Mouse (Mus musculus) forebrain, embryonic 16.5 days (tissue): Measurements from ENCODE around the gene Cdk2ap2. TPM values are rescaled to one million over a fixed set of nuclear protein-coding genes. Genes with fewer than 3 reads are reported as not detected.

Experiments used
- ATAC-seq: fragments of 200-750 bp; cut with Nextera tagmentation; 2 replicates; pipeline ENCODE4 v1.8.0; 2017; ENCODE audit warnings: mild to moderate bottlenecking, moderate library complexity
- H3K27ac ChIP-seq: fragments of 300-500 bp; sonication (generic); 2 replicates; pipeline ENCODE4 v1.5.1; 2014; ENCODE audit warnings: low read length, control low read depth
- H3K27me3 ChIP-seq: fragments of 300-500 bp; sonication (generic); replicated peaks from 2 replicates; pipeline ENCODE4 v1.6.1; 2014; ENCODE audit warnings: low read length; ENCODE audit not compliant: control insufficient read depth, insufficient read depth
- H3K36me3 ChIP-seq: fragments of 300-500 bp; sonication (generic); 2 replicates; pipeline ENCODE4 v1.6.1; 2014; ENCODE audit not compliant: control insufficient read depth, insufficient read depth
- H3K4me1 ChIP-seq: fragments of 300-500 bp; sonication (generic); replicated peaks from 2 replicates; pipeline ENCODE4 v1.6.1; 2014; ENCODE audit warnings: low read length; ENCODE audit not compliant: control insufficient read depth, insufficient read depth
- H3K4me2 ChIP-seq: fragments of 300-500 bp; sonication (generic); 2 replicates; pipeline ENCODE4 v1.6.1; 2014; ENCODE audit warnings: mild to moderate bottlenecking, low read length, control low read depth
- H3K4me3 ChIP-seq: fragments of 300-500 bp; sonication (generic); replicated peaks from 2 replicates; pipeline ENCODE4 v1.5.1; 2014; ENCODE audit warnings: mild to moderate bottlenecking, low read length, control low read depth
- H3K9ac ChIP-seq: fragments of 300-500 bp; sonication (generic); replicated peaks from 2 replicates; pipeline ENCODE4 v1.6.1; 2014; ENCODE audit warnings: low read depth, low read length, control low read depth
- H3K9me3 ChIP-seq: fragments of 300-500 bp; sonication (generic); 2 replicates; pipeline ENCODE4 v1.6.1; 2016; ENCODE audit warnings: low read length; ENCODE audit not compliant: control insufficient read depth
- WGBS: fragments of 180-500 bp; shearing (Covaris S2); extraction: QIAGEN DNeasy Blood & Tissue Kit; methylation state at CpG from one replicate; pipeline ENCODE4 v1.1.7; 2014; 5-methylcytosine and 5-hydroxymethylcytosine counted together
- polyA plus RNA-seq: library from polyadenylated mRNA; unstranded; fragments of >200 nt; fragmentation: Nextera tagmentation; extraction: Ambion mirVana; gene quantifications from 2 replicates; pipeline ENCODE4 v1.2.1, GENCODE M21; 2015

Gene Cdk2ap2
- polyA plus RNA-seq, 1 experiment from 2014 or later, result 80.3 TPM

DNA sequence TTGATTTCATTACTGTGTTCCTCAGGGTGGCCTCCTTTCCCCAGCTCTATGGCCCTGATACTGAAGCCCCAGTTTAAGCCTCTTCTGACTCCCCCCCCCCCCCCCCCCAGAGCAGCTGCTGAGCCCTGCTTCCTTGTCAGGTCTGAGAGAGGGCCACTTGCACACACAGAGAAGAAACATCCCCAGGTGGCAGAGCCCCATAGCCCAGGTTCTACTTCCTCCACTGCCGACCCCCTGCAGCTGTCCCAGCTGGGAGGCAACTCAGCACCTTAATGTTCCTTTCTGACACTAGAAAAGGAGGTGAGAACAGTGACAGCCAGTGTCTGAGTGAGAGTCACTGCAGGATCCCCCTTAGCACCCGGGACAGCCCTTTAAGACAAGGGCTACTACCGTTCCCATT lies 6.8 kb downstream of the Cdk2ap2 start:
- peaks cover 6% of the 10 kb centered on the region for H3K27me3 ChIP-seq
- H3K9me3 ChIP-seq, result no peaks in the 10 kb centered on the region
- no peak for ATAC-seq
- H3K9ac ChIP-seq, result no peak overlapping the region
- H3K4me1 ChIP-seq, result peaks cover 28% of the 10 kb centered on the region
- no peaks in the 10 kb centered on the region for H3K36me3 ChIP-seq
- no peak overlapping the region for H3K4me3 ChIP-seq
- no peak overlapping the region for H3K4me2 ChIP-seq
- WGBS, result 81% methylated on average over 3 of the region's 3 CpGs
- H3K27ac ChIP-seq, result no peak overlapping the region

DNA sequence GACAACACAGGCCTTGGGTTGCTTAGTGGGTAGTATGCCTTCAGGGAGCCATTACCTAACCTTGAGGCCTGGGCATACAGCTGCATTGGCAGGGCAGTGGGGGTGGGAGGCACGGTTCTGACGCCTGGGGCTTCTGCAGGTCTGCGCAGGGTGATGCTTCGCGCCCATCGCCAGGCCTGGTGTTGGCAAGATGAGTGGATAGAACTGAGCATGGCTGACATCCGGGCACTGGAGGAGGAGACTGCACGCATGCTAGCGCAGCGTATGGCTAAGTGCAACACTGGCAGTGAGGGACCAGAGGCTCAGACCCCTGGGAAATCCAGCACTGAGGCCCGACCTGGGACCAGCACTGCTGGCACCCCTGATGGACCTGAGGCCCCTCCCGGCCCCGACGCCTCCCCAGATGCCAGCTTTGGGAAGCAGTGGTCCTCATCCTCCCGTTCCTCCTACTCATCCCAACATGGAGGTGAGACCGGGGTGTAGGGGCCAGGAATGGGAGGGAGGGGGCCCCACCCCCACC lies 7.8 kb downstream of the Cdk2ap2 start:
- H3K36me3 ChIP-seq, result no peaks in the 10 kb centered on the region
- H3K27me3 ChIP-seq, result peaks cover 5% of the 10 kb centered on the region; the same call in 1 of the 2 replicates
- H3K9me3 ChIP-seq, result no peaks in the 10 kb centered on the region
- H3K4me1 ChIP-seq, result peaks cover 19% of the 10 kb centered on the region
- no peak for ATAC-seq
- H3K9ac ChIP-seq, result no peak overlapping the region
- H3K4me3 ChIP-seq, result no peak overlapping the region
- no peak overlapping the region for H3K4me2 ChIP-seq
- WGBS, result 93% methylated on average over 16 of the region's 16 CpGs
- H3K27ac ChIP-seq, result no peak overlapping the region

DNA sequence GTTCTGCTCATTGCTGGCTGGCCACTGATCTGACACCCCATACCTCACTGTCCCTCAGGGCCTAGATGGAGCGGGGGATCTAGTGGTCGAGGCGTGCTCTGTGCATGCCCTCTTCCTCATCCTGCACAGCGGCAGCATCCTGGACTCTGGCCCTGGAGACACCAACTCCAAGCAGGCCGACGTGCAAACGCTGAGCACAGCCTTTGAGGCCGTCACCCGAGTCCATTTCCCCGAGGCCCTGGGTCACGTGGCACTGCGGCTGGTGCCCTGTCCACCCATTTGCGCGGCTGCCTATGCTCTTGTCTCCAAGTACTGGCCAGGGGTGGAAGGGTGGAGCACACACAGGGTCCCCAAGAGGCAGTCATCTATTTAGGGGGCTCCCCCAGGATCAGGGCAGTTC lies 9.7 kb downstream of the Cdk2ap2 start:
- H3K27ac ChIP-seq, result no peak overlapping the region
- ATAC-seq, result no peak
- H3K9me3 ChIP-seq, result no peaks in the 10 kb centered on the region
- H3K9ac ChIP-seq, result no peak overlapping the region
- no peak overlapping the region for H3K4me3 ChIP-seq
- H3K27me3 ChIP-seq, result no peaks in the 10 kb centered on the region; the same call in 1 of the 2 replicates
- H3K36me3 ChIP-seq, result no peaks in the 10 kb centered on the region; the same call in 1 of the 2 replicates
- 92% methylated on average over 14 of the region's 14 CpGs for WGBS
- 0 out of 2 replicates have a peak, but pooled peaks cover 3% of the 10 kb centered on the region for H3K4me1 ChIP-seq
- no peak overlapping the region for H3K4me2 ChIP-seq

DNA sequence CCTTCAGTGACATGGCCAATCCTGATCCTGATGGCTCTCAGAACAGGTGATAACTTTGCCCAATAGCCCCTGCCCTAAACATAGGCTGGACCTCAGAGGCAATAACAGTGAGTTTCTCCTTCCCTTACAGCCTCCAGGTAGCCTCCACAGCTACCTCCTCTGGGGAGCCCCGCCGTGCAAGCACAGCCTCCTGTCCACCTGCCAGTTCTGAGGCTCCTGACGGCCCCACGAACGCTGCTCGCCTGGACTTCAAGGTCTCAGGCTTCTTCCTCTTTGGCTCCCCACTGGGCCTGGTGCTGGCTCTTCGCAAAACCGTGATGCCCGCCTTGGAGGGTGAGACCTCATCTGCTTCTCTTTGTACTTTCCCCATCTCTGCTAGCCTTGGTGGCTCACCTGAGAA lies 11.6 kb downstream of the Cdk2ap2 start:
- H3K9me3 ChIP-seq, result no peaks in the 10 kb centered on the region
- H3K27ac ChIP-seq, result no peak overlapping the region
- H3K4me1 ChIP-seq, result no peaks in the 10 kb centered on the region; the same call in 1 of the 2 replicates
- peaks cover 2% of the 10 kb centered on the region; the same call in 1 of the 2 replicates for H3K36me3 ChIP-seq
- no peak overlapping the region for H3K9ac ChIP-seq
- H3K4me2 ChIP-seq, result no peak overlapping the region
- 91% methylated on average over 9 of the region's 9 CpGs for WGBS
- H3K4me3 ChIP-seq, result no peak overlapping the region
- H3K27me3 ChIP-seq, result no peaks in the 10 kb centered on the region
- no peak for ATAC-seq

DNA sequence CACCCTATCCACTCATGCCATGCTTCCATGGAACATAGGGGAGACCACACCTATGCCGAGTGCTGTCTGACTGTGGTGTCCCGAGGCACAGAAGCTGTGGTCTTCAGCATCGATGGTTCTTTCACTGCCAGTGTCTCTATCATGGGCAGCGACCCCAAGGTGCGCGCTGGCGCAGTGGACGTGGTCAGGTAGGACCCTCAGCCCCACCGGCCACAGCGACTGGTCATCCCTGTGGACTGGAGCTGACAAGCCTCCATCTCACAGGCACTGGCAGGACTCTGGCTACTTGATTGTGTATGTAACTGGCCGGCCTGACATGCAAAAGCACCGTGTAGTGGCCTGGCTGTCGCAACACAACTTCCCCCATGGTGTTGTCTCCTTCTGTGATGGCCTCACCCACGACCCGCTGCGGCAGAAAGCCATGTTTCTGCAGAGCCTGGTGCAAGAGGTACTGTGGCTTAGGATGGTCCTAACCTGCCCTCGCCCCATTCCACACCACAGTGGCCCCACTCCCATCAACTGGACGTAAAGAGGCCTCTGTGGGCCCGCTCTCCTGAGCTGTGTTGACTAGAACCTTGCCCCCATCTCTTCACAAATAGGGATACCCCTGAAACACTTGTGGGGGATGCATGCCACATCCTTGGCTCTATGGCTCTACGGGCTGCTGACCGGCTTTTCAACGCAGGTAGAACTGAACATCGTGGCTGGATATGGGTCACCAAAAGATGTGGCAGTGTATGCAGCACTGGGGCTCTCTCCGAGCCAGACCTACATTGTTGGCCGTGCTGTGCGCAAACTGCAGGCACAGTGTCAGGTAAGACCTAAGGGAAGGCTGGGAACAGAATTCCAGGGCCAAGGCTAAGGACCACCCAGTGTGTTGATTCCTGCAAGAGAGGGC lies 15.3 kb downstream of the Cdk2ap2 start:
- Histone ChIP-seq H3K4me3 (no peak overlapping the region), H3K9ac (no peak overlapping the region), H3K27ac (no peak overlapping the region), H3K36me3 (peaks cover 16% of the 10 kb centered on the region), H3K9me3 (no peaks in the 10 kb centered on the region), H3K4me2 (no peak overlapping the region), H3K4me1 (no peaks in the 10 kb centered on the region; the same call in 1 of the 2 replicates), H3K27me3 (no peaks in the 10 kb centered on the region)
- no peak for ATAC-seq
- 93% methylated on average over 26 of the region's 26 CpGs for WGBS

DNA sequence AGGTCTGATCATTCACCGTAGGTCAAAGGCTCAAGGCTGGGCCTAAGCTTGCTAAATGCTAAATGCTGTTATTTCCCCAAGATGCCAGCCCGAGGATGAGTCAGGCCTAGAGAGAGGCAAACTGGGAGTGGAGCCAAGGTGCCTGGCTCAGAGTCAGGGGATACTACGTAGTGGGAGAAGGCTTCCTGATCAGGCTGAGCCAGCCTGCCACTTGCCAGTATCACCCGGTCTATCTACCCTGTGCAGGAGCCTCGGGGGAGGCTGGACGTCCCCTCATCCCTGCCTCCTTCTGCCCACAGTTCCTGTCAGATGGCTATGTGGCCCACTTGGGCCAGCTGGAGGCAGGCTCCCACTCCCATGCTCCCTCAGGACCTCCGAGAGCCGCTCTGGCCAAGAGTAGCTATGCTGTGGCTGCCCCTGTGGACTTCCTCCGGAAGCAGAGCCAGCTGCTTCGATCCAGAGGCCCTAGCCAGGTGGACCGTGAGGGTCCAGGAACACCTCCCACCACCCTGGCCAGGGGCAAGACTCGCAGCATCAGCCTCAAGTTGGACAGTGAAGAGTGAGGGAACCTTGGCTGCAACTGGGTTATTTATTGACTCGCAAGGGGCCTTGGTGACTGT lies 16.3 kb downstream of the Cdk2ap2 start:
- WGBS, result 76% methylated on average over 13 of the region's 13 CpGs

DNA sequence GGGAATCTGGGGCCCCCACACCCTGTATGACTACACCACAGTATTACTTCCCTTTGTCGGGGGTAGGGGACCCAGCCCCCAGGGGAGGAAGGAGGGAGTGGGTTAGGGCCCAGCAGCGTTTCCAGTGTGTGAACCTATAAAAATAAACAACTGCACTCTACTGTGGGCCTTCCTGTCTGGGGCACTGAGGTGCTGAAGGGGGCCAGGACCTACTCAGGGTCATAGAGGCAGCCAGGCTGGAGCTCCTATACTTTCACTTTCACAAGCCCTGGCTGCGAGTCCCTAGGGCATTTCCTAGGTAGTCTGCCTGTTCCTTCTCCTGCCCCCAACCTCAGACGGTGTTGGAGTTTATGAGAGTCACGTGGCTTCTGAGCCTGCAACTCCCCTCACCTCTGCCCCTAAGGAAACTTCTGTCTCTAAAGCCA lies 16.8 kb downstream of the Cdk2ap2 start:
- Histone ChIP-seq H3K9me3 (no peaks in the 10 kb centered on the region), H3K4me2 (no peak overlapping the region), H3K36me3 (peaks cover 16% of the 10 kb centered on the region), H3K27me3 (no peaks in the 10 kb centered on the region), H3K27ac (no peak overlapping the region), H3K4me3 (no peak overlapping the region), H3K4me1 (no peaks in the 10 kb centered on the region; the same call in 1 of the 2 replicates), H3K9ac (no peak overlapping the region)
- 80% methylated on average over 5 of the region's 5 CpGs for WGBS
- ATAC-seq, result no peak

More for the DNA sequence above, 16.3 kb downstream of the Cdk2ap2 start:
- no peak overlapping the region for H3K4me2 ChIP-seq
- no peaks in the 10 kb centered on the region; the same call in 1 of the 2 replicates for H3K4me1 ChIP-seq
- no peak overlapping the region for H3K27ac ChIP-seq
- H3K9me3 ChIP-seq, result no peaks in the 10 kb centered on the region
- H3K9ac ChIP-seq, result no peak overlapping the region
- no peaks in the 10 kb centered on the region for H3K27me3 ChIP-seq
- peaks cover 16% of the 10 kb centered on the region for H3K36me3 ChIP-seq
- no peak for ATAC-seq
- no peak overlapping the region for H3K4me3 ChIP-seq

DNA sequence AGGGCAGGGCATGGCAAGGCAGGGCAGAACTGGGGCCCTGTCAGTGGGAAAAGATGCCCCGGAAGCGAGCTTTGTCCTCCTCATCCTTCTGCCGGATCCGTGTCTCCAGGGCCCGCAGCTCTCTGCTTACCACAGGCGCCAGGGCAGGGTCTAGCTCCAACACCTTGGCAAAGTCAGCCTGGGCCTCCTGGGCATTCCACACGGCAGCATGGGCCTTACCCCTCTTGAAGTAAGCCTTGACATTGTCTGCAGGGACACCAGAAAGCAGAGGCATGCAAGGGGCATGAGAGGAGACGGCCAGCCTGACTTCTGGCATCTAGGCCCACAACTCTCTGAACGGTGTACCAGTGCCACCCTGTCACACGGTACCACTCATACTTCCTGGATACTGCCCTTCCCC lies 17.6 kb downstream of the Cdk2ap2 start:
- Histone ChIP-seq H3K4me3 (no peak overlapping the region), H3K4me2 (no peak overlapping the region), H3K27me3 (no peaks in the 10 kb centered on the region), H3K36me3 (peaks cover 16% of the 10 kb centered on the region), H3K9ac (no peak overlapping the region), H3K9me3 (no peaks in the 10 kb centered on the region), H3K27ac (no peak overlapping the region), H3K4me1 (no peaks in the 10 kb centered on the region; the same call in 1 of the 2 replicates)
- WGBS, result 94% methylated on average over 10 of the region's 10 CpGs
- no peak for ATAC-seq

DNA sequence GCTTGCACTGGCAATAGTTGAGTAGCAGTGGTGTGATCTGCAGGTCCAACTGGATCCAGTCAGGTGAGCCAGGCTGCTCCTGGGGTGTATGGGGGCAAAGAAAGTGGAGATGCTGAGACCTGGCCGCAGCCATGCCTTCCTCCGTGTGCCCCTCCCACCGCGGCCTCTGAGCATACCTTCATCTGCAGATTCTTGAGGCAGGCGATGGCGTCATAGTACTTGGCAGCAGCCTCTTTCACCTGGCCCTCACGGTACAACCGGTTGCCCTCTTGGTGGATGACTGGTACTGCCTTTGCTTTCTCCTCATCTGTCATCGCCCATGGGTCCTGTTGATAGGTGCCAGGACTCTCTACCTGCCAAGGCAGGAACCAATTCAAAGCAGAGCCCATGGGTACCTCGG lies 18.2 kb downstream of the Cdk2ap2 start:
- no peak for ATAC-seq
- WGBS, result 92% methylated on average over 10 of the region's 10 CpGs
- no peak overlapping the region for H3K4me2 ChIP-seq
- no peaks in the 10 kb centered on the region; the same call in 1 of the 2 replicates for H3K4me1 ChIP-seq
- peaks cover 16% of the 10 kb centered on the region for H3K36me3 ChIP-seq
- H3K4me3 ChIP-seq, result no peak overlapping the region
- H3K27me3 ChIP-seq, result no peaks in the 10 kb centered on the region
- no peak overlapping the region for H3K27ac ChIP-seq
- no peak overlapping the region for H3K9ac ChIP-seq
- no peaks in the 10 kb centered on the region for H3K9me3 ChIP-seq
